Mouse (Mus musculus) Patski (cell line): ENCODE data around the gene Nudt16l1. TPM values are rescaled to one million over a fixed set of nuclear protein-coding genes. Genes with fewer than 3 reads are reported as not detected.
A peak's percentile ranks its signal among the peaks of the same experiment; 100 is the strongest.

ENCODE experiments used
- ATAC-seq: fragments of 100-300 bp; one replicate; pipeline ENCODE4 v1.8.0; 2021
- CTCF ChIA-PET: fragments of 350-600 bp; sonication (Branson Sonifier 250); formaldehyde crosslinking; loops from one replicate; lab custom pipeline; 2022; ENCODE audit warnings: inconsistent platforms; lab: Charles Lee
- POLR2A ChIA-PET: fragments of 350-600 bp; sonication (Branson Sonifier 250); formaldehyde crosslinking; loops from one replicate; lab custom pipeline; 2022; ENCODE audit warnings: antibody characterized with exemption, inconsistent platforms; lab: Charles Lee
- DNase-seq: peaks from one replicate; pipeline ENCODE4 v3.0.0-alpha.2; 2011; ENCODE audit warnings: low read depth, low spot score
- H3K27me3 ChIP-seq: fragments of 371-371 bp; one replicate; pipeline ENCODE4 v1.5.1; 2021
- CTCF ChIP-seq: fragments of 100-300 bp; IDR thresholded peaks from one replicate; pipeline ENCODE4 v1.5.1; 2021
- in situ Hi-C: fragments of 300-500 bp; cut with MboI; formaldehyde crosslinking; loops from 3 replicates; pipeline ENCODE4 v1.11.1; 2018; ENCODE audit warnings: low pct_unique_long_range_greater_than_20kb, mixed read lengths
- polyA plus RNA-seq: library from polyadenylated mRNA; unstranded; gene quantifications from one replicate; pipeline ENCODE4 v1.2.3, GENCODE M21; 2021

Nudt16l1 gene
- polyA plus RNA-seq, 1 experiment from 2014 or later, result 57.9 TPM

DNA sequence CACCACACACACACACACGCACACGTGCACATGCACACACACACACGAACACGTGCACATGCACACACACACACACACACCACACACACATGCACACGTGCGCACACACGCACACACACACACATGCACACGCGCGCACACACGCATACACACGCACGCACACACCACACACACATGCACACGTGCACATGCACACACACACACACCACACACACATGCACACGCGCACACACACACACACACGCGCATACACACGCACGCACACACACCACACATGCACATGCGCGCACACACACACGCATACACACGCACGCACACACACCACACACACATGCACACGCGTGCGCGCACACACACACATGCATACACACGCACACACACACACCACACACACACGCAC lies 3.1 kb upstream of the Nudt16l1 start:
- no peak for TF ChIP-seq CTCF
- POLR2A ChIA-PET, result no interaction called here
- in situ Hi-C loops, result no loop called here
- CTCF ChIA-PET, result no interaction called here
- DNase-seq, result no peak
- no peak for ATAC-seq
- H3K27me3 ChIP-seq, result no peaks in the 10 kb centered on the region

DNA sequence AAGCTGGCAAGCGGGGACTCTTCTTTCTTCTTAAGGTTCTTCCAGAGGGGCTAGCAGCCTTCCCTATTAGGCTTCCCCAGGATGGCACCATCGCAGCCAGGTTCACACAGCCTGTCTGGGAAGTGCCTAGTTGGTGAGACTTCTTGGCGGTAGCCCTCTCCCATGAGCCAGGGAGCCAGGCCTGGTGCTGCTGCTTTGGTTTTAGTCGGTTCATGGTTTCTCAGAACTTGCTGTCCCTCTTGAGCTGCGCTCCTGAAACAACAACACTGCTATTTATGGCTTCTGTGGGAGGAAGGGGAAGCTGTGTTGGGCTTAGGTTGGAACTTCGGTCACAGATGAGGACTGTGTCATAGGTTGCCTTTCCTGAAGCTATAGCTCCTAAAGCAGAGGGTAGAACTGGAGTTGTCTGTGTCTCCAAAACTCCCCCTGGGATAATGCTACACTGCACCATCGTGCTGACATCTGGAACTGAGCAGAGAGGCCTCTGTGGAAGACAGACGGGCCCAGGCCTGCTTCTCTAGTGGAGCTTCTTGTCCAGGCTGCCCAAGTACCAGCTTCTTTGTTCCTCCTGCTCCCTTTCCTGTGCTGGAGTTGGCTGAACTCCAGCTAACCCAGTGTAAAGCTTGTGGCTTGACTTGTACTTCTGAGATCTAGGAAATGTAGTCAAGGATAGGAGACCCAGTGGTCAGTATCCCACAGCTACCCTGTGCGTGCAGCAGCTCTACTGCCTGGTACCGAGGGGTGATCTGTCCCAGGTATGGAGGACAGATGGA lies 2.4 kb upstream of the Nudt16l1 start:
- CTCF ChIA-PET, result interaction anchor here (1.1 kb wide), 1 partner anchor 22 kb away, joined by 5 read pairs; no protein-coding TSS in a partner anchor

DNA sequence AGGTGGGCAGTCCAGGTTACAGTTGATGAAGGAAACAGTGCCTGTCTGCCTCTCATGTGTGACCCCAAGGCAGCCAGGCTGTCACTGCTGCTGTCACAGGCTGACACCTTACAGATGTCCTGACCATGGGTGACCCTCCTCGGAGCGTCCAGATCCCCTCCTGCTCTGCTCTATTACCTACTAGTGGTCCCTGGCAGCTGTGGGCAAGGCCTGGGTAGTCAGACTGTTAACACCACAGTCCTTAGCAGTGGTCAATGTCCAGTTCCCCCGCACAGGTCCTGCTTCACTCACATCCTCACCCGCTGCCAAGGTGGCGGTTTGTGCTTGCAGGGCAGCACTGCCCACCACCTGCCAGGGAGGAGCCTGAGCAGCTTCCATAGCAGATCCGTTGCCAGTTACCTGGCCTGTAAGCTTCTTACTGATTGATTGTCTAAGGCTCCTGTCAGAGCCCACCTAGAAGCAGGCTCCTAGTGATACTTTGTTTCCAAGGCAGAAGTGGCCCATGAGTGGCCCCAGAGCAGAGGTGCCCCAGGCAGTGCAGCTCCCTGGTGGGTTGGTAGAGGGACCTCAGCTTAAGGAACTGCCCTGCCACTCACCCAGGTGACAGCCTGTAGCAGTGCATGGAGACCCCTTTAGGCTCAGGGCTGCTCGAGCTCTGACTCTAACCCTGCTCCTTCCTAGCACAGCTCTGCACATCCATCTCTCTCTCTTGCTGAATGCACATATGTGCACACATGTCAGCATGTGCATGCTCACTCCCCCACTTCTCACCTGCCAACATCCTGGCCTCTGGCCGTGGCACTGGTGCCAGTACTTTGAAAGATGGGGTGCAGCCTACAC lies 990 bp upstream of the Nudt16l1 start:
- ChIA-PET CTCF (no interaction called here), POLR2A (no interaction called here)
- no peaks in the 10 kb centered on the region for H3K27me3 ChIP-seq
- no peak for TF ChIP-seq CTCF
- no peak for DNase-seq
- in situ Hi-C loops, result no loop called here
- no peak for ATAC-seq

More for the DNA sequence above, 2.4 kb upstream of the Nudt16l1 start:
- no peak for TF ChIP-seq CTCF
- no peak for ATAC-seq
- in situ Hi-C loops, result no loop called here
- no peak for DNase-seq
- POLR2A ChIA-PET, result no interaction called here
- no peaks in the 10 kb centered on the region for H3K27me3 ChIP-seq

DNA sequence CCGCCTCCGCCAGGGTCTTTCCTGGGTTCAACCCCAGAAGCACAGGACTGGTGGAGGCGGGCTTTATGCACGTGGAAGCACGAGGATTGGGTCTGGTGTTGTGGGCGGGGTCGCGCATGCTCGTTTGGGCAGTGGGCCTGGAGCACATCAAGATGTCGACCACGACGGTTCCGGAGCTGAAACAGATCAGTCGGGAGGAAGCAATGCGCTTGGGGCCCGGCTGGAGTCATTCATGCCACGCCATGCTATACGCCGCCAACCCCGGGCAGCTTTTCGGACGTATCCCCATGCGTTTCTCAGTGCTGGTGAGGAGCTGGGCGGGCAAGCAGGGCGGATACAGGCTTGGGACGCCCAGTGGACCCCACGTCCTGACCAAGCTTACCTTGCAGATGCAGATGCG lies 428 bp downstream of the Nudt16l1 start:
- in situ Hi-C loops, result no loop called here
- TF ChIP-seq CTCF, result no peak
- ChIA-PET CTCF (interaction anchor here (1.3 kb wide), 1 partner anchor 25 kb away, joined by 5 read pairs; no protein-coding TSS in a partner anchor), POLR2A (interaction anchor here (0.7 to 1.1 kb wide), 2 partner anchors 8 to 241 kb away, joined by 4 read pairs; no protein-coding TSS in a partner anchor)
- peak; percentile 75 for ATAC-seq
- no peaks in the 10 kb centered on the region for H3K27me3 ChIP-seq
- peak; percentile 57 for DNase-seq

DNA sequence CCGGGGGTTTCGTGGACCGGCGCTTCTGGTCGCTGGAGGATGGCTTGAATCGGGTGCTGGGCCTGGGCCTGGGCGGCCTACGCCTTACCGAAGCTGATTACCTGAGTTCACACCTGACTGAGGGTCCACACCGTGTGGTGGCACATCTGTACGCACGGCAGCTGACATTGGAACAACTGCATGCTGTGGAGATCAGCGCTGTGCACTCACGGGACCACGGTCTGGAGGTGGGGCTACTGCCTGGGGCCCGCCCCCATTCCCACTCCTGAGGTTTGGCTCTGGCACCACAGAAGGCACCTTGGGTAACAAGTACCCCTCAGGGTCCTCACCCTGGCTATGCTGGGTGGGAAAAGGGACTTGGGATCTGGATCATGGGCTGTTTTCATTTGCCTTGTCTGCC lies 851 bp downstream of the Nudt16l1 start:
- CTCF ChIA-PET, result interaction anchor here (1.3 kb wide), 1 partner anchor 25 kb away, joined by 5 read pairs; no protein-coding TSS in a partner anchor
- no peak for TF ChIP-seq CTCF
- no peak for DNase-seq
- in situ Hi-C loops, result no loop called here
- ATAC-seq, result peak; percentile 42
- POLR2A ChIA-PET, result interaction anchor here (1.1 kb wide), 1 partner anchor 9 kb away, joined by 4 read pairs; no protein-coding TSS in a partner anchor
- no peaks in the 10 kb centered on the region for H3K27me3 ChIP-seq

DNA sequence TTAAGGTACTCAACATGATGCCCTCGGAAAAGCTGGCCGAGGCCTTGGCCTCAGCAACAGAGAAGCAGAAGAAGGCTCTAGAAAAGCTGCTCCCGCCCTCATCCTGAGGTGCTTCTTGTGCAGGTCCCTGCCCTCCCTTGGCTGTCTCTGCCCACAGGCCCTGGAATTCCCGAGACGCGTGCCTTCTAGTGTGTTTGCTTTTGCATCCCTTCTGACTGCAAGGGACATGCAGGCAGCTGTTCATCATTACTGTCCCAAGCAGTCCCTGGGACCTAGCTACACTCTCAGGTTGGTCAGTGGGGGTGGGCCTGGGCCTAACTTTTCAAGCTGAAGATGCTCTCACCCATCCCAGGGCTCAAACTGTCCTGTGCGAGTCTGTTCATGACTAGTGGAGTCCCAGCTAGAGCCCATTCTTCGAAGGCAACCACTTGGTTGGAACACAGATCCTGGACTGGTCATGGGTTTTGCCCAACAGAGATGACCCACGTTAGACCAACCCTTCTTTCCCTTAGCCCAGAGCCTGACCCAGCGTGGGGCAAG lies 1.8 kb downstream of the Nudt16l1 start:
- ATAC-seq (no peak), DNase-seq (no peak)
- in situ Hi-C loops, result no loop called here
- H3K27me3 ChIP-seq, result no peaks in the 10 kb centered on the region
- no peak for TF ChIP-seq CTCF
- POLR2A ChIA-PET, result no interaction called here
- CTCF ChIA-PET, result interaction anchor here (1.1 kb wide), 1 partner anchor 27 kb away, joined by 3 read pairs; no protein-coding TSS in a partner anchor

DNA sequence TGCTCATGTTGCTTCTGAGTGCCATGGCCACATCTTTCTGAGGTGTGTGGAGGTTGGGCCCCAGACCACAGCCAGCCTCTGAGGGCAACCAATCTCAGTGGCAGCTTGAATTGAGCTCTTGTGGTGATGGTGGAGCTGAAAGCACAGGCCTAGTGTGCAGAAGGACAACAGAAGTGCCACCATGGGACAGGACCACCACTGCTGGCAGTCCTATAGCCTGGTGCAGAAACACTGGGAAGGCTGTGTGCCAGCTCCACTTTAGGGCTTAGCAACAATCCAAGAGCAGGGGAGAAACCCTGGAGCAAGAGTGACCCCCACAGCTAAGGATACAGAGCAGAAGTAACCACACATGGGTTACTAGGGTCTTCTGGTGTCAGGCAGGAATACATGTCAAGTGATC lies 2.5 kb downstream of the Nudt16l1 start:
- ChIA-PET CTCF (no interaction called here), POLR2A (interaction anchor here (1.8 kb wide), 1 partner anchor 16 kb away, joined by 5 read pairs; no protein-coding TSS in a partner anchor)
- ATAC-seq (no peak), DNase-seq (no peak)
- TF ChIP-seq CTCF, result no peak
- no peaks in the 10 kb centered on the region for H3K27me3 ChIP-seq
- in situ Hi-C loops, result no loop called here

DNA sequence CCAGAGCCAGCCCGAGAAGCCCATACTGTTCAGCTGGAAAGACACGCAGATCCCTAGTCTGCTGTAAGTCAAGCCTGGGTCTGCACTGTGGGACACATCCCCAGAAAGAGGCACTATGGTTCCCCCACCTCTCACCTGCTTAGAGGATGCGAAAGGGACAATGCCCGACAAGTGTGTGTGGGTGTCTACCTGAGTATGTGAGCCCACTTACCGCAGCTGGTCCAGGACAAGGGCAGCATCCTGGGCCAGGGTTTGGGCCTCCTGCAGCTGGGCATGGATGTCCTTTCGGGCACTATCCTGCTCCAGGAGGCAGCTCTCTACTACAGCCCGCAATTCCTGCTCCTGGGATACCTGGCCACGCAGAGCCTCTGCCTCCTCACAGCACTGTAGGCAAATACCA lies 4.3 kb downstream of the Nudt16l1 start:
- H3K27me3 ChIP-seq, result no peaks in the 10 kb centered on the region
- CTCF ChIA-PET, result interaction anchor here (0.6 kb wide), 1 partner anchor 29 kb away, joined by 3 read pairs; no protein-coding TSS in a partner anchor
- no peak for TF ChIP-seq CTCF
- ATAC-seq, result no peak
- POLR2A ChIA-PET, result interaction anchor here (1.8 kb wide), 2 partner anchors 14 to 17 kb away, joined by 3 to 5 read pairs; no protein-coding TSS in a partner anchor
- no peak for DNase-seq
- in situ Hi-C loops, result no loop called here

DNA sequence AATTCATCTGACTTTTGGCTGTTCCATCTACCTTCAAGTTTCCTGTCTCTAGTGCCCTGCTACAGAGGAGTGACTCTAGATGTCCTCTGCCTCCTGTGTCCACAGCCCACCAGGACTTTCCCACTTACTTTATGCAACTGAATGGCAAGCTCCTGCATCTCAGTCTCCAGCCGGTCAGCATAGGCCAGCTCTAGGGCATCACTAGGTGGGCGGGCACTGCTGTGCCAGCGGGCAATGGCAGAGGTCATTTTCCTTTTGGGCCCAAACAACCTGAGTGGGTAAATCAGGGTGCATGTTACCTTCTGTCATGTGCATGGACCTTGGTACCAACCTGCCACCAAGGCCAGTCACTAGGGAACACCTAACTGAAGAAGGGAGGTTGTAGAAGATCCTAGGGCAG lies 4.9 kb downstream of the Nudt16l1 start:
- no peak for ATAC-seq
- ChIA-PET POLR2A (no interaction called here), CTCF (interaction anchor here (0.6 to 1.7 kb wide), 2 partner anchors 20 to 29 kb away, joined by 3 read pairs; no protein-coding TSS in a partner anchor)
- in situ Hi-C loops, result no loop called here
- DNase-seq, result no peak
- TF ChIP-seq CTCF, result no peak
- H3K27me3 ChIP-seq, result no peaks in the 10 kb centered on the region

DNA sequence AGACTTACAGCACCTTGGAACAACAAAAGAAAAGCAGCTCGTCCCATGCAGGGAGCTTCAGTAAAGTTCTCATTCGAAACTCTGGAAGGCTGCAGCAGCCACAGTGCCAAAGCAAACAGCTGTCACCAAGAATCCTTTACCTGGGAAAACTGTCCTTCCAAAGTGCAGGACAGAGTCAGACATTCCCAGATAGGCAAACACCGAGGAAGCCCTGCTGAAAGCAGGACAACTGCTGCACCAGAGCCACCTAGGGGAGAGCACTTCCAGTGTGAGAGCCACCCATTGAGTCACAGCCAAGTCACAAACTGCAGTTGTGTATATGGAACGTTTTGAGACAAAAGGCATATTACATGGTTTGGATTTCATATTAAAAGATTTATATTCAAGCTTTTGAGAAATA lies 6.9 kb downstream of the Nudt16l1 start:
- H3K27me3 ChIP-seq, result no peaks in the 10 kb centered on the region
- ChIA-PET CTCF (interaction anchor here (1.5 kb wide), 1 partner anchor 12 kb away, joined by 3 read pairs; no protein-coding TSS in a partner anchor), POLR2A (no interaction called here)
- in situ Hi-C loops, result no loop called here
- TF ChIP-seq CTCF, result no peak
- DNase-seq (no peak), ATAC-seq (no peak)
